Mouse (Mus musculus) MEL (cell line): Measurements from ENCODE around the gene Tmem59l. TPM values are rescaled to one million over a fixed set of nuclear protein-coding genes. Genes with fewer than 3 reads are reported as not detected.
A peak's percentile ranks its signal among the peaks of the same experiment; 100 is the strongest.

ENCODE experiments used
- DNase-seq: peaks from one replicate; pipeline ENCODE4 v3.0.0; 2011; ENCODE audit warnings: low read depth, low spot score
- H3K27ac ChIP-seq: 2 replicates; pipeline ENCODE4 v1.5.1; 2012; ENCODE audit warnings: low read depth, mild to moderate bottlenecking, control low read depth, low read length, moderate library complexity; ENCODE audit not compliant: control insufficient read depth
- H3K27me3 ChIP-seq, 2 experiments: fragments of 150-350 bp in 1 of 2; sonication (generic) in 1 of 2; 2 replicates each; pipeline ENCODE4 v1.6.1; 2012; ENCODE audit warnings: low read length in 2 of 2, mild to moderate bottlenecking in 2 of 2, improper control_type of control experiment in 1 of 2, moderate library complexity in 1 of 2; ENCODE audit not compliant: insufficient read depth in 2 of 2, control insufficient read depth in 1 of 2
- H3K36me3 ChIP-seq, 2 experiments: 2 replicates each; pipeline ENCODE4 v1.6.1; 2012 to 2014; ENCODE audit warnings: low read length in 2 of 2, improper control_type of control experiment in 1 of 2, inconsistent platforms in 1 of 2, mild to moderate bottlenecking in 1 of 2; ENCODE audit not compliant: insufficient read depth in 2 of 2, control insufficient read depth in 1 of 2
- H3K4me1 ChIP-seq, 2 experiments: fragments of 150-350 bp in 1 of 2; sonication (generic) in 1 of 2; 2 replicates each; pipeline ENCODE4 v1.6.1; 2012; ENCODE audit warnings: low read length in 2 of 2, improper control_type of control experiment in 1 of 2, mild to moderate bottlenecking in 1 of 2; ENCODE audit not compliant: insufficient read depth in 2 of 2, control insufficient read depth in 1 of 2
- H3K4me3 ChIP-seq, 2 experiments: fragments of 150-350 bp in 1 of 2; sonication (generic) in 1 of 2; 2 replicates each; pipeline ENCODE4 v1.5.1; 2012; ENCODE audit warnings: low read depth in 2 of 2, low read length in 2 of 2, mild to moderate bottlenecking in 2 of 2, moderate library complexity in 2 of 2, control low read depth in 1 of 2, improper control_type of control experiment in 1 of 2; ENCODE audit not compliant: control insufficient read depth in 1 of 2, insufficient read depth in 1 of 2
- H3K79me2 ChIP-seq: 2 replicates; pipeline ENCODE4 v1.6.1; 2012; ENCODE audit warnings: mild to moderate bottlenecking, low read length, moderate library complexity; ENCODE audit not compliant: control insufficient read depth, poor library complexity, insufficient read depth
- H3K9ac ChIP-seq: 2 replicates; pipeline ENCODE4 v1.6.1; 2012; ENCODE audit warnings: low read depth, mild to moderate bottlenecking, control low read depth, low read length, moderate library complexity; ENCODE audit not compliant: control insufficient read depth, poor library complexity, severe bottlenecking
- H3K9me3 ChIP-seq: fragments of 150-350 bp; sonication (generic); replicated peaks from 2 replicates; pipeline ENCODE4 v1.6.1; 2012; ENCODE audit warnings: mild to moderate bottlenecking, low read length, improper control_type of control experiment, moderate library complexity; ENCODE audit not compliant: insufficient read depth
- BHLHE40 ChIP-seq: IDR thresholded peaks from 2 replicates; pipeline ENCODE4 v1.6.1; 2012; ENCODE audit warnings: low read depth, mild to moderate bottlenecking, inconsistent platforms, low read length, improper control_type of control experiment, borderline replicate concordance
- CHD1 ChIP-seq: IDR thresholded peaks from 2 replicates; pipeline ENCODE4 v1.6.1; 2012; ENCODE audit warnings: low read depth, mild to moderate bottlenecking, inconsistent platforms, low read length, improper control_type of control experiment
- CHD2 ChIP-seq: IDR thresholded peaks from 2 replicates; pipeline ENCODE4 v1.6.1; 2011; ENCODE audit warnings: low read length, improper control_type of control experiment
- CTCF ChIP-seq, 3 experiments: IDR thresholded peaks in 2 of 3; conservative IDR thresholded peaks in 1 of 3; 2 replicates each; pipeline ENCODE4 v1.5.1; 2011 to 2012; ENCODE audit warnings: low read length in 3 of 3, low read depth in 2 of 3, mild to moderate bottlenecking in 2 of 3, improper control_type of control experiment in 1 of 3, inconsistent platforms in 1 of 3, mixed read lengths in 1 of 3, moderate library complexity in 1 of 3; ENCODE audit not compliant: control insufficient read depth in 1 of 3, insufficient read depth in 1 of 3, poor library complexity in 1 of 3, severe bottlenecking in 1 of 3
- E2F4 ChIP-seq: IDR thresholded peaks from 2 replicates; pipeline ENCODE4 v1.6.1; 2011; ENCODE audit warnings: low read depth, low read length, improper control_type of control experiment, borderline replicate concordance
- ELF1 ChIP-seq: IDR thresholded peaks from 2 replicates; pipeline ENCODE4 v1.6.1; 2014; ENCODE audit warnings: low read depth, mild to moderate bottlenecking, inconsistent platforms, low read length, improper control_type of control experiment, moderate library complexity
- EP300 ChIP-seq, 2 experiments: IDR thresholded peaks; 2 replicates each; pipeline ENCODE4 v1.6.1; 2011; ENCODE audit warnings: improper control_type of control experiment in 2 of 2, low read length in 2 of 2, low read depth in 1 of 2, mild to moderate bottlenecking in 1 of 2
- ETS1 ChIP-seq: IDR thresholded peaks from 2 replicates; pipeline ENCODE4 v1.6.1; 2012; ENCODE audit warnings: low read depth, mild to moderate bottlenecking, inconsistent platforms, low read length, improper control_type of control experiment, moderate library complexity
- GATA1 ChIP-seq: IDR thresholded peaks from 2 replicates; pipeline ENCODE4 v1.6.1; 2011; ENCODE audit warnings: low read depth, low read length, improper control_type of control experiment
- MAFK ChIP-seq: IDR thresholded peaks from 2 replicates; pipeline ENCODE4 v1.6.1; 2011; ENCODE audit warnings: low read depth, mild to moderate bottlenecking, low read length, improper control_type of control experiment, borderline replicate concordance
- MAX ChIP-seq: IDR thresholded peaks from 2 replicates; pipeline ENCODE4 v1.6.1; 2011; ENCODE audit warnings: low read length, improper control_type of control experiment
- MAZ ChIP-seq: IDR thresholded peaks from 2 replicates; pipeline ENCODE4 v1.6.1; 2012; ENCODE audit warnings: low read depth, mild to moderate bottlenecking, inconsistent platforms, low read length, improper control_type of control experiment
- MEF2A ChIP-seq: IDR thresholded peaks from 2 replicates; pipeline ENCODE4 v1.6.1; 2014; ENCODE audit warnings: low read depth, mild to moderate bottlenecking, inconsistent platforms, low read length, improper control_type of control experiment; ENCODE audit not compliant: poor library complexity, insufficient replicate concordance, severe bottlenecking; ENCODE audit errors: extremely low read depth
- MXI1 ChIP-seq: IDR thresholded peaks from 2 replicates; pipeline ENCODE4 v1.6.1; 2011; ENCODE audit warnings: mild to moderate bottlenecking, low read depth, low read length, improper control_type of control experiment
- MYC ChIP-seq: IDR thresholded peaks from 2 replicates; pipeline ENCODE4 v1.6.1; 2011; ENCODE audit warnings: low read depth, mild to moderate bottlenecking, low read length, improper control_type of control experiment, moderate library complexity
- NELFE ChIP-seq: IDR thresholded peaks from 2 replicates; pipeline ENCODE4 v1.6.1; 2011; ENCODE audit warnings: low read depth, low read length, improper control_type of control experiment
- NRF1 ChIP-seq: IDR thresholded peaks from 2 replicates; pipeline ENCODE4 v1.6.1; 2014; ENCODE audit warnings: low read depth, mild to moderate bottlenecking, inconsistent platforms, low read length, improper control_type of control experiment, moderate library complexity; ENCODE audit not compliant: poor library complexity, insufficient read depth, severe bottlenecking
- POLR2A ChIP-seq, 2 experiments: IDR thresholded peaks; 2 replicates each; pipeline ENCODE4 v1.6.1; 2011 to 2012; ENCODE audit warnings: low read length in 2 of 2, mild to moderate bottlenecking in 2 of 2, control low read depth in 1 of 2, improper control_type of control experiment in 1 of 2, low read depth in 1 of 2, moderate library complexity in 1 of 2; ENCODE audit not compliant: control insufficient read depth in 1 of 2, insufficient read depth in 1 of 2, poor library complexity in 1 of 2
- POLR2AphosphoS2 ChIP-seq: IDR thresholded peaks from 2 replicates; pipeline ENCODE4 v1.6.1; 2011; ENCODE audit warnings: low read length, improper control_type of control experiment
- RAD21 ChIP-seq: IDR thresholded peaks from 2 replicates; pipeline ENCODE4 v1.6.1; 2011; ENCODE audit warnings: mild to moderate bottlenecking, low read depth, low read length, improper control_type of control experiment
- SMC3 ChIP-seq: IDR thresholded peaks from 2 replicates; pipeline ENCODE4 v1.6.1; 2011; ENCODE audit warnings: low read depth, low read length, improper control_type of control experiment
- TAL1 ChIP-seq: IDR thresholded peaks from 2 replicates; pipeline ENCODE4 v1.6.1; 2012; ENCODE audit warnings: mild to moderate bottlenecking, inconsistent platforms, low read length, moderate library complexity, mixed read lengths
- UBTF ChIP-seq: IDR thresholded peaks from 2 replicates; pipeline ENCODE4 v1.6.1; 2012; ENCODE audit warnings: low read depth, mild to moderate bottlenecking, inconsistent platforms, low read length, improper control_type of control experiment, moderate library complexity, borderline replicate concordance; ENCODE audit not compliant: insufficient read depth
- USF1 ChIP-seq: IDR thresholded peaks from 2 replicates; pipeline ENCODE4 v1.6.1; 2014; ENCODE audit warnings: low read depth, mild to moderate bottlenecking, inconsistent platforms, low read length, improper control_type of control experiment, moderate library complexity
- USF2 ChIP-seq, 2 experiments: IDR thresholded peaks; 2 replicates each; pipeline ENCODE4 v1.6.1; 2011 to 2012; ENCODE audit warnings: improper control_type of control experiment in 2 of 2, low read length in 2 of 2, borderline replicate concordance in 1 of 2, inconsistent platforms in 1 of 2, low read depth in 1 of 2, mild to moderate bottlenecking in 1 of 2; ENCODE audit not compliant: insufficient read depth in 1 of 2
- ZC3H11A ChIP-seq: IDR thresholded peaks from 2 replicates; pipeline ENCODE4 v1.6.1; 2012; ENCODE audit warnings: low read depth, mild to moderate bottlenecking, inconsistent platforms, low read length, improper control_type of control experiment
- ZKSCAN1 ChIP-seq: IDR thresholded peaks from 2 replicates; pipeline ENCODE4 v1.6.1; 2012; ENCODE audit warnings: low read depth, mild to moderate bottlenecking, inconsistent platforms, low read length, improper control_type of control experiment, moderate library complexity
- ZMIZ1 ChIP-seq: IDR thresholded peaks from 2 replicates; pipeline ENCODE4 v1.6.1; 2012; ENCODE audit warnings: low read depth, mild to moderate bottlenecking, inconsistent platforms, low read length, improper control_type of control experiment, moderate library complexity
- polyA plus RNA-seq, 2 experiments: library from polyadenylated mRNA; stranded (reverse) in 1 of 2; unstranded in 1 of 2; fragments of >175 nt in 1 of 2; fragments of >200 nt in 1 of 2; gene quantifications; 2 replicates each; pipeline versions ENCODE4 v1.2.1 to v1.2.4; 2012; ENCODE audit warnings: low replicate concordance in 2 of 2, low read depth in 1 of 2; ENCODE audit not compliant: insufficient read length in 2 of 2, insufficient read depth in 1 of 2, missing spikeins in 1 of 2
- total RNA-seq: library from RNA; depleted of rRNA; stranded (reverse); fragments of 300-350 nt; gene quantifications from 2 replicates; pipeline ENCODE4 v1.2.3, GENCODE M21; 2012

Gene Tmem59l
- total and polyA plus RNA-seq, 3 experiments, result not detected

DNA sequence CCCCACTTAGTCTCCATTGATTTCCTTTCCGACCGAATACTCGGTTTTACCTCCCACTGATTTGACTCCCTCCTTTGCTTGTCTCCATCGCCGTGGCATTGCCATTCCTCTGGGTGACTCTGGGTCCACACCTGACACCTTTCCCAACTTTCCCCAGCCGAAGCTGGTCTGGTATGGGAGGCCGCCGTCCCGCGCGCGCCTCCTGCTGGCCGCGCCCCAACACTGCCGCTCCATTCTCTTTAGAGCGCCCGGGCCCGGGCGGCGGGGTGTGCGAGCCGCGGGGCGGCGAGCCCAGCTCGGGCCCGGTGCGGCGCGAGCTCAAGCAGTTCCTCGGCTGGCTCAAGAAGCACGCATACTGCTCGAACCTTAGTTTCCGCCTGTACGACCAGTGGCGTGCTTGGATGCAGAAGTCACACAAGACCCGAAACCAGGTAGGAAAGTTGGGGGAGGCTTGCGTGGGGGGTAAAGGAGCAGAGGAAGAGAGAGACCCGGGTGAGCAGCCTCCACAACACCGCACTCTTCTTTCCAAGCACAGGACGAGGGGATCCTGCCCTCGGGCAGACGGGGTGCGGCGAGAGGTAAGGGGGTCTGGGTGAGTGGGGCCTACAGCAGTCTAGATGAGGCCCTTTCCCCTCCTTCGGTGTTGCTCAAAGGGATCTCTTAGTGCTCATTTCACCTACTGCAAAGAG, 16.0 kb upstream of the Tmem59l start:
- Histone ChIP-seq H3K36me3 (peaks cover 2 to 18% of the 10 kb centered on the region in 2 experiments; a peak in 3 of 4 replicates), H3K27me3 (no peaks in the 10 kb centered on the region), H3K9me3 (no peaks in the 10 kb centered on the region), H3K27ac (peak overlapping the region; percentile 82), H3K4me3 (peak overlapping the region; percentile 54 to 84), H3K9ac (peak overlapping the region; percentile 88), H3K4me1 (peaks cover 3 to 39% of the 10 kb centered on the region in 2 experiments; a peak in 3 of 4 replicates), H3K79me2 (peaks cover 16% of the 10 kb centered on the region)
- peak; percentile 76 for DNase-seq
- TF ChIP-seq CHD1 (no peak), SMC3 (peak; percentile 91), EP300 (IDR thresholded peaks at IDR 0.05; ENCODE audit: low read depth in 1 of 2, low read length in 2 of 2) (no peak), MXI1 (no peak), ZC3H11A (peak; percentile 63), TAL1 (no peak), POLR2A (IDR thresholded peaks at IDR 0.05; ENCODE audit: control insufficient read depth in 1 of 2, insufficient read depth in 1 of 2, low read depth in 1 of 2, low read length in 2 of 2, poor library complexity in 1 of 2) (0 out of 4 replicates have a peak, but pooled peaks of 1 of the 2 experiments have one; percentile 39), CTCF (IDR thresholded peaks at IDR 0.05 in 2 of 3, conservative IDR thresholded peaks at IDR 0.05 in 1 of 3; ENCODE audit: control insufficient read depth in 1 of 3, insufficient read depth in 1 of 3, low read depth in 2 of 3, low read length in 3 of 3, poor library complexity in 1 of 3, severe bottlenecking in 1 of 3) (peak in 2 of 3 experiments; percentile 89 to 98; a peak in 5 of 6 replicates), UBTF (0 out of 2 replicates have a peak, but pooled peaks have one; percentile 44), RAD21 (peak; percentile 70), POLR2AphosphoS2 (no peak; the same call in 1 of the 2 replicates)

DNA sequence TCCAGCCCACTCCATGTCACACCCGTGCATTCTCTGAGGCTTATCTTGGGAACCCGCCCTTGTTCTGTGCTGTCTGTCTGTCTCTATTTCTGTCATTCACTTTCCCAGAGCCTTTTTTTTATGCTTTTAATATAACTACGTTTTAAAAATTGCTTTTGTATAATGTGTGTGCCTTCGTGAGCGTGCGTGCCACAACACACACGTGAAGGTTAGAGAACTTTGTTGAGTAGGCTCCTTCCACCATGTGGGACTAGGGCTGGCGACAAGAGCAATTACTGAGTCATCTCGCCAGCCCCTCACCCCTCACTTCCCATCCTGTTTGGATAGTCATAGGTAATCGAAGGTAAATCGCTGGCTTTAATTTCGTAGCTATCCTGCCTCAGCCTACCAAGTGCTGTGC, 15.4 kb upstream of the Tmem59l start:
- Histone ChIP-seq H3K9me3 (no peaks in the 10 kb centered on the region), H3K79me2 (peaks cover 16% of the 10 kb centered on the region), H3K9ac (peak overlapping the region; percentile 88), H3K36me3 (peaks cover 0 to 18% of the 10 kb centered on the region in 2 experiments; a peak in 2 of 4 replicates), H3K27me3 (no peaks in the 10 kb centered on the region), H3K4me3 (peak overlapping the region; percentile 54 to 84), H3K27ac (peak overlapping the region; percentile 82), H3K4me1 (peaks cover 3 to 35% of the 10 kb centered on the region in 2 experiments; a peak in 3 of 4 replicates)
- DNase-seq, result peak; percentile 70
- TF ChIP-seq MYC, result no peak; the same call in 1 of the 2 replicates
- peak; percentile 79 for TF ChIP-seq MAX
- TF ChIP-seq USF1, result no peak
- TF ChIP-seq RAD21, result no peak
- peak; percentile 27; the same call in 1 of the 2 replicates for TF ChIP-seq NELFE
- TF ChIP-seq MAZ, result 0 out of 2 replicates have a peak, but pooled peaks have one; percentile 0
- no peak for TF ChIP-seq ZKSCAN1
- TF ChIP-seq MXI1, result peak; percentile 86
- TF ChIP-seq GATA1, result 0 out of 2 replicates have a peak, but pooled peaks have one; percentile 19
- no peak for TF ChIP-seq USF2 (IDR thresholded peaks at IDR 0.05; ENCODE audit: borderline replicate concordance in 1 of 2, insufficient read depth in 1 of 2, low read depth in 1 of 2, low read length in 2 of 2)
- no peak for TF ChIP-seq MEF2A
- no peak for TF ChIP-seq ZMIZ1
- peak; percentile 45; the same call in 1 of the 2 replicates for TF ChIP-seq CHD2
- no peak for TF ChIP-seq NRF1
- no peak for TF ChIP-seq CTCF (IDR thresholded peaks at IDR 0.05 in 2 of 3, conservative IDR thresholded peaks at IDR 0.05 in 1 of 3; ENCODE audit: control insufficient read depth in 1 of 3, insufficient read depth in 1 of 3, low read depth in 2 of 3, low read length in 3 of 3, poor library complexity in 1 of 3, severe bottlenecking in 1 of 3)
- TF ChIP-seq ZC3H11A, result no peak
- no peak for TF ChIP-seq E2F4
- no peak for TF ChIP-seq ETS1
- no peak for TF ChIP-seq MAFK
- no peak for TF ChIP-seq ELF1
- TF ChIP-seq BHLHE40, result no peak
